Mouse (Mus musculus): ENCODE measurements around the gene Crebzf. TPM values are rescaled to one million over a fixed set of nuclear protein-coding genes. Genes with fewer than 3 reads are reported as not detected.

The Crebzf gene
- total RNA-seq, 2 experiments from 2014 or later, result 13.9 to 14.4 TPM

DNA sequence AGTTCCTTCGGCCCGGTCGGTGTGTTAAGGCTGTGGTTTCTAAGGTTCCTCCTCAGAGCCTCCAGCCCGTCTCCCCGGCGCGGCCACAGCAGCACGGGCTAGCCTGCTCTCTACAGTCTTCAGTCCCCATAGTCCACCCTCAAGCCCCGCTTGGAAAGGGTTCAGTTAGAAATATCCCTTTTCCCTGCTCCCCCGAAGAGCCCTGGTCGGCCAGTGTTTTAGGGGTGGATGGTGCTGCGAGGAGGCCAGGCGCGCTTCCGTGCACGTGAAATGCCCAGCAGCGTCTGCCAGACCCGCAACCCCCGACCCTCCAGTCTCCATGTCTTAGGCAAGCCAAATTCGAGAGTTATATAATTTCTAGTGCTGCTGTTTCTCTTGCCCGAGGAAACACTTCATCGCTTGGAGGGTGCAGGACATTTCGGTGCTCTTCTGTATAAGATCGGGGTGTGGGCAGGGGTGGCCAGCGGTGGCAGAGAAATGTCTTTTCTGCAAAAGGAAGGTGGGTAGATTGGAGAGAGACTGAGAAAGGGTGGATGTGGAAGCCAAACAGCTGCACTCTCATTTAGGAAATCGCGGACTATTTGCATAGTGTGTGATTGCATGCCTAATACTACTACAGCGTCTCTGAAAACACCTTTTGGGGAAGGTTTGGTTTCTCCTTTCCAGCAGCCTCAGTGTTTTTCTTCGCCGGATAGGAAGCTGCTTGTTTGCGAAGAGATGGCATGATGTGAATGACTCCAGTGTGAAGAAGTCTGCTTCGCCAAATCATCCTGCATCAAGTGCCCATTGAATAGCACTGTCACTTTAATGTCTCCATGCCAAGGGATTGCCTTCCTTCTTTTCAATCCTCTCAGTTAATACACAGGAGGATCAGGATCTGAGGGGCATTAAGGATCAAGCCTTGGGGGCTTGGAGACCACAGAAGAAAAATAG lies 34.0 kb downstream of the Crebzf start, which contains the start of gene Dlg2:
Gene Dlg2, plus strand, starts transcription at position 360 of the 933 bp plus-strand sequence.
- no peak for DNase-seq
- intact Hi-C loops (cut with DNase I), result no loop called here

DNA sequence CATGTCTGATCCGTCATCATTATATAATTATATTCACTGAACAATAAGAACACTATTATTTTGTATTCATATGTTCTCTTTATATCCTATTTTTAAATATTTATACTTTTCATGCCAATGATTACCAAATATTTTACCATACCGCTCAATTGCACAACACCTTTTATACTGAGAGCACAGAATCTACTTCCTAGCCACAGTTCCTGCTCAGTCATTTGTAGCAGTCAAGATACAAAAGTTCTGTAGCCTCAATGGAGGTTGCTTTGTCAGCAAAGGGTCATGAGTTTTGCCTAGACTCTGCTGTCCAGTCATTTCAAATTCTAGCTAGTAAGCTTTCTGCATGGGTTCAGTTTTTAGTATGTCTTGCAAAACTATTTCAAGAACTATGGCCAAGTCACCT lies 40.1 kb downstream of the Crebzf start:
- DNase-seq, result no peak
- intact Hi-C loops (cut with DNase I), result no loop called here

Other genes with a start within 250 kb of the Crebzf start
- not detected for gene Ccdc83, start 177.0 kb upstream of the Crebzf start, total RNA-seq (2021)
- 1 to 10 TPM; 5.1 to 5.3 TPM for gene Sytl2, start 140.5 kb upstream of the Crebzf start, total RNA-seq (2021)
- gene Ccdc89, start 16.2 kb upstream of the Crebzf start, total RNA-seq (2021), result not detected
- 100 to 1,000 TPM in 1 of 2 experiments, 10 to 100 TPM in 1; 88.9 to 106 TPM for gene Tmem126a, start 14.5 kb downstream of the Crebzf start, total RNA-seq (2021)
- gene Tmem126b, start 33.3 kb downstream of the Crebzf start, total RNA-seq (2021), result 10 to 100 TPM; 16.0 to 17.9 TPM
- gene Dlg2, start 33.9 kb downstream of the Crebzf start, total RNA-seq (2021), result under 1 TPM; 0.36 to 0.72 TPM